Mouse (Mus musculus): Measurements from ENCODE around the gene Psd4. TPM values are rescaled to one million over a fixed set of nuclear protein-coding genes. Genes with fewer than 3 reads are reported as not detected.

The Psd4 gene
- total and polyA plus RNA-seq, 2 experiments from 2014 or later: 0.68 to 0.99 TPM

- TF ChIP-seq EP300 (IDR thresholded peaks at IDR 0.05; ENCODE audit: low read depth) (no peak), CTCF (IDR thresholded peaks at IDR 0.05; ENCODE audit: low read depth) (no peak)
Measured at GRCm38 (mm10) chr2:24441899-24442298, 74.5 kb downstream of the Psd4 start.

GRCm38 (mm10) chr2:24442303-24442925, 75.0 kb downstream of the Psd4 start:
- no peak overlapping the region for H3K9ac ChIP-seq (replicated peaks; ENCODE audit: low read depth, low read length)
- no peak overlapping the region for H3K27ac ChIP-seq (ENCODE audit: low read depth)
- no peaks in the 10 kb centered on the region for H3K4me1 ChIP-seq (ENCODE audit: control insufficient read depth, insufficient read depth)
- H3K4me2 ChIP-seq (ENCODE audit: low read depth, low read length): no peak overlapping the region
- no peaks in the 10 kb centered on the region for H3K36me3 ChIP-seq (replicated peaks; ENCODE audit: control insufficient read depth, insufficient read depth, low read length)
- WGBS: 70% methylated on average over 4 of the region's 4 CpGs
- H3K27me3 ChIP-seq (ENCODE audit: control insufficient read depth, insufficient read depth, low read length): no peaks in the 10 kb centered on the region
- DNase-seq (ENCODE audit: low spot score) (no peak), ATAC-seq (ENCODE audit: insufficient read depth, low read depth) (no peak)
- no peaks in the 10 kb centered on the region for H3K9me3 ChIP-seq (replicated peaks; ENCODE audit: control insufficient read depth, low read length)
- TF ChIP-seq EP300 (IDR thresholded peaks at IDR 0.05; ENCODE audit: low read depth): no peak
- H3K4me3 ChIP-seq (ENCODE audit: low read depth, low read length): no peak overlapping the region

More at GRCm38 (mm10) chr2:24441899-24442298, 74.5 kb downstream of the Psd4 start:
- Histone ChIP-seq H3K4me1 (ENCODE audit: control insufficient read depth, insufficient read depth) (no peaks in the 10 kb centered on the region), H3K36me3 (replicated peaks; ENCODE audit: control insufficient read depth, insufficient read depth, low read length) (no peaks in the 10 kb centered on the region), H3K9ac (replicated peaks; ENCODE audit: low read depth, low read length) (no peak overlapping the region), H3K4me3 (ENCODE audit: low read depth, low read length) (no peak overlapping the region), H3K4me2 (ENCODE audit: low read depth, low read length) (no peak overlapping the region), H3K27me3 (ENCODE audit: control insufficient read depth, insufficient read depth, low read length) (no peaks in the 10 kb centered on the region), H3K9me3 (replicated peaks; ENCODE audit: control insufficient read depth, low read length) (no peaks in the 10 kb centered on the region), H3K27ac (ENCODE audit: low read depth) (no peak overlapping the region)
- ATAC-seq (ENCODE audit: insufficient read depth, low read depth): no peak
- no peak for DNase-seq (ENCODE audit: low spot score)

GRCm38 (mm10) chr2:24443256-24443790, 75.9 kb downstream of the Psd4 start:
- Histone ChIP-seq H3K4me3 (ENCODE audit: low read depth, low read length) (no peak overlapping the region), H3K9me3 (replicated peaks; ENCODE audit: control insufficient read depth, low read length) (no peaks in the 10 kb centered on the region), H3K4me2 (ENCODE audit: low read depth, low read length) (no peak overlapping the region), H3K4me1 (ENCODE audit: control insufficient read depth, insufficient read depth) (no peaks in the 10 kb centered on the region), H3K27ac (ENCODE audit: low read depth) (no peak overlapping the region), H3K36me3 (replicated peaks; ENCODE audit: control insufficient read depth, insufficient read depth, low read length) (no peaks in the 10 kb centered on the region), H3K27me3 (ENCODE audit: control insufficient read depth, insufficient read depth, low read length) (no peaks in the 10 kb centered on the region), H3K9ac (replicated peaks; ENCODE audit: low read depth, low read length) (no peak overlapping the region)
- ATAC-seq (ENCODE audit: insufficient read depth, low read depth): no peak
- no peak for TF ChIP-seq CTCF (IDR thresholded peaks at IDR 0.05; ENCODE audit: low read depth)
- TF ChIP-seq EP300 (IDR thresholded peaks at IDR 0.05; ENCODE audit: low read depth): no peak
- 63% methylated on average over 3 of the region's 3 CpGs for WGBS
- no peak for DNase-seq (ENCODE audit: low spot score)

GRCm38 (mm10) chr2:24449111-24449510, 81.7 kb downstream of the Psd4 start:
- Histone ChIP-seq H3K4me3 (ENCODE audit: low read depth, low read length) (no peak overlapping the region), H3K4me1 (ENCODE audit: control insufficient read depth, insufficient read depth) (no peaks in the 10 kb centered on the region), H3K27me3 (ENCODE audit: control insufficient read depth, insufficient read depth, low read length) (no peaks in the 10 kb centered on the region), H3K4me2 (ENCODE audit: low read depth, low read length) (no peak overlapping the region), H3K9me3 (replicated peaks; ENCODE audit: control insufficient read depth, low read length) (no peaks in the 10 kb centered on the region), H3K9ac (replicated peaks; ENCODE audit: low read depth, low read length) (no peak overlapping the region), H3K36me3 (replicated peaks; ENCODE audit: control insufficient read depth, insufficient read depth, low read length) (no peaks in the 10 kb centered on the region), H3K27ac (ENCODE audit: low read depth) (no peak overlapping the region)
- TF ChIP-seq CTCF (IDR thresholded peaks at IDR 0.05; ENCODE audit: low read depth) (no peak), EP300 (IDR thresholded peaks at IDR 0.05; ENCODE audit: low read depth) (no peak)
- WGBS: 61% methylated on average over 4 of the region's 4 CpGs
- DNase-seq (ENCODE audit: low spot score) (no peak), ATAC-seq (ENCODE audit: insufficient read depth, low read depth) (no peak)

- Histone ChIP-seq H3K27me3 (ENCODE audit: control insufficient read depth, insufficient read depth, low read length) (no peaks in the 10 kb centered on the region), H3K4me1 (ENCODE audit: control insufficient read depth, insufficient read depth) (no peaks in the 10 kb centered on the region), H3K4me2 (ENCODE audit: low read depth, low read length) (no peak overlapping the region), H3K27ac (ENCODE audit: low read depth) (no peak overlapping the region), H3K36me3 (replicated peaks; ENCODE audit: control insufficient read depth, insufficient read depth, low read length) (no peaks in the 10 kb centered on the region), H3K4me3 (ENCODE audit: low read depth, low read length) (no peak overlapping the region), H3K9ac (replicated peaks; ENCODE audit: low read depth, low read length) (no peak overlapping the region), H3K9me3 (replicated peaks; ENCODE audit: control insufficient read depth, low read length) (no peaks in the 10 kb centered on the region)
- TF ChIP-seq CTCF (IDR thresholded peaks at IDR 0.05; ENCODE audit: low read depth): no peak
- no peak for TF ChIP-seq EP300 (IDR thresholded peaks at IDR 0.05; ENCODE audit: low read depth)
- peak; percentile 16 for DNase-seq (ENCODE audit: low spot score)
- no peak for ATAC-seq (ENCODE audit: insufficient read depth, low read depth)
- WGBS: 68% methylated on average over 5 of the region's 5 CpGs
Measured at GRCm38 (mm10) chr2:24453206-24453605, 85.8 kb downstream of the Psd4 start.
